Mouse (Mus musculus) midbrain, embryonic 14.5 days (tissue): ENCODE measurements at regions not wholly inside any gene's neighbourhood (a gene's known extent, or its start where the extent isn't known, plus 50 kb on each side); places are given as distances from the start of the nearest gene placed in this dataset.

Experiments used
- ATAC-seq: fragments of 200-750 bp; cut with Nextera tagmentation; 2 replicates; pipeline ENCODE4 v1.8.0; 2017; ENCODE audit warnings: moderate number of reproducible peaks, moderate library complexity; ENCODE audit not compliant: low FRiP score, low TSS enrichment
- DNase-seq: peaks from one replicate; pipeline ENCODE4 v3.0.0-alpha.2; 2015
- H3K27ac ChIP-seq: fragments of 300-500 bp; sonication (generic); replicated peaks from 2 replicates; pipeline ENCODE4 v1.5.1; 2014; ENCODE audit warnings: mild to moderate bottlenecking, low read depth, low read length, moderate library complexity
- H3K27me3 ChIP-seq: fragments of 300-500 bp; sonication (generic); 2 replicates; pipeline ENCODE4 v1.6.1; 2014; ENCODE audit warnings: low read length, control low read depth, mixed read lengths; ENCODE audit not compliant: control insufficient read depth, insufficient read depth
- H3K36me3 ChIP-seq: fragments of 300-500 bp; sonication (generic); 2 replicates; pipeline ENCODE4 v1.6.1; 2014; ENCODE audit warnings: low read length, control low read depth; ENCODE audit not compliant: control insufficient read depth, insufficient read depth
- H3K4me1 ChIP-seq: fragments of 300-500 bp; sonication (generic); 2 replicates; pipeline ENCODE4 v1.6.1; 2014; ENCODE audit warnings: mild to moderate bottlenecking, antibody characterized with exemption, low read length, control low read depth; ENCODE audit not compliant: control insufficient read depth, insufficient read depth
- H3K4me2 ChIP-seq: fragments of 300-500 bp; sonication (generic); 2 replicates; pipeline ENCODE4 v1.6.1; 2014; ENCODE audit warnings: mild to moderate bottlenecking, low read length, moderate library complexity
- H3K4me3 ChIP-seq: fragments of 300-500 bp; sonication (generic); replicated peaks from 2 replicates; pipeline ENCODE4 v1.5.1; 2014; ENCODE audit warnings: low read depth, low read length
- H3K9ac ChIP-seq: fragments of 300-500 bp; sonication (generic); replicated peaks from 2 replicates; pipeline ENCODE4 v1.6.1; 2014; ENCODE audit warnings: mild to moderate bottlenecking, low read length, moderate library complexity
- H3K9me3 ChIP-seq: fragments of 300-500 bp; sonication (generic); 2 replicates; pipeline ENCODE4 v1.6.1; 2016; ENCODE audit warnings: low read length, control low read depth, mixed read lengths; ENCODE audit not compliant: control insufficient read depth
- WGBS: fragments of 180-500 bp; shearing (Covaris S2); extraction: QIAGEN DNeasy Blood & Tissue Kit; methylation state at CpG from one replicate; pipeline ENCODE4 v1.1.7; 2014; 5-methylcytosine and 5-hydroxymethylcytosine counted together

DNA sequence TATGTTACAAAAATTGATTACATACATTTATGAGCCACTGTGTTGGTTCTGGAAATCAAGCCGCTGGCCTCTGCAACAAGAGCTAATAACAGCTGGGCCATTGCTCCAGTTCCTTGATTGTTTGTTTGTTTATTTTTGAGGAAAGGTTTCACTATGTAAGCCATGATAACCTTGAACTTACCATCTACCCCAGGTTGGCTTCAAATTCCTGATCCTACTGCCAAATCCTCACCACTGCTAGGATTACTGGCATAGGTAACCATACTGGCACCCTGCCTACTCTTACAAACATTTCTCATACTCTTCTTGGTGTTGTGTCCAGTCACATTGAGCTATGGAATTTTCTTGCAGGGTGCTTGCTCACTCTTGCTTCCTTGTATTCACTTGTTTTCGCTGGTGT lies 720.6 kb downstream of the Ets1 start:
- DNase-seq: no peak
- H3K9me3 ChIP-seq: no peaks in the 10 kb centered on the region
- no peaks in the 10 kb centered on the region for H3K27me3 ChIP-seq
- no peak for ATAC-seq
- 80% methylated on average over 2 of the region's 2 CpGs for WGBS
- H3K4me3 ChIP-seq: no peak overlapping the region
- no peaks in the 10 kb centered on the region for H3K4me1 ChIP-seq
- H3K36me3 ChIP-seq: no peaks in the 10 kb centered on the region
- no peak overlapping the region for H3K27ac ChIP-seq
- H3K4me2 ChIP-seq: no peak overlapping the region
- no peak overlapping the region for H3K9ac ChIP-seq

DNA sequence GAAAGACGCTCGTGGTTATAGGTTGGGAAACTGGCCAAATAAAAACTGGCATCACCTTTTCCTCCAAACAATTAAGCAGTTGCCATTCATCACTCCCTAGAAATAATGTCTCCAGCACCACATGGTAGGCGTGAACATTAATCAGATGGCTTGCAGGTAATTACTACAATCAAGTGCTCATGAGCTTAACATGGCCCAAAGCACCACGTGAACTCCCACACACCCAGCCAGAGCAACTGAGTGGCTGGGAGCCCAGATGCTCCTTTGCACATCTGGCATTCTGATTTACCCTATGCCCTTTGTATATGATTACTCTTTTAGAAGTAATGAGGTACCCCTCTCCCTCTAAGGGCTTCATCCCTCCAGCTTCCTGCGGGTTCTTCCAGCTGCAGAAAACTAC lies 724.9 kb downstream of the Ets1 start:
- DNase-seq: no peak
- Histone ChIP-seq H3K9me3 (no peaks in the 10 kb centered on the region), H3K4me2 (no peak overlapping the region), H3K4me1 (no peaks in the 10 kb centered on the region), H3K9ac (no peak overlapping the region), H3K27me3 (no peaks in the 10 kb centered on the region), H3K36me3 (no peaks in the 10 kb centered on the region), H3K4me3 (no peak overlapping the region), H3K27ac (no peak overlapping the region)
- WGBS: 85% methylated on average over 5 of the region's 5 CpGs
- no peak for ATAC-seq

DNA sequence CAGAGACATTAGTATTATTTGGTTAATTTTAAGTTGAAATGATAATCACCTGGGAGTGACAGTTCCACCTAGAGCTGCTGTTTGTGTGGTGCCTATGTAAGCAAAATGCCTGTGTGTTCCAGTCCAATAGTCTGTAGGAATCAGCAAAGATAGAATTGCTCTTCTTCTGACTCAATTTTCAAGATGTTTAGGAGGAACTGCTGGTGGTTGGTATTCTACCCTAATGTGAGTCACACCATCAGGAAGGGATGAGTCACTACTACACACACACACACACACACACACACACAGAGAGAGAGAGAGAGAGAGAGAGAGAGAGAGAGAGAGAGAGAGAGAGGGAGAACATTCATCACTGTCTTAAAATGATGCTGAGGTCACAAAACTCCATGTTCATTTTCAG lies 753.1 kb downstream of the Ets1 start:
- no peaks in the 10 kb centered on the region for H3K4me1 ChIP-seq
- no peak for DNase-seq

DNA sequence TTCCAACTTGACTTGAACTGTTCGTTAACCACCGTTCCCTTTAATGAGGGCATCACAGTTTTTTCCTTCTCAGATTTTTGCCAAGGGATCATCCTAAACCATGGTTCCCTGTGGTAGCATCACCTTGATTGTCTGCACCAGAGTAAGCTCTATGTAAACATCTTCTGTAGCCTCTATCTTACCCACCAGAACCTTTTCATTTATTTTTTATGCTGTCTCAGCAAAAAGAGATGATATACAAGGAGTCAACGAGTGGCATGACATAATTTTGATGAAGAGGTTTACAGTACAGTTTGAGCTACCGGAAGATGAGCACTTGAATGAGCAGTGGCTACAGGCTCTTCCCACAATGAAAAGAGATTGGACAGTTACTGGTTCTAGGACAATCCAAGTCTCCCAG lies 768.7 kb downstream of the Ets1 start:
- Histone ChIP-seq H3K9ac (no peak overlapping the region), H3K9me3 (0 out of 2 replicates have a peak, but pooled peaks cover 8% of the 10 kb centered on the region), H3K27me3 (no peaks in the 10 kb centered on the region), H3K4me2 (no peak overlapping the region), H3K36me3 (no peaks in the 10 kb centered on the region), H3K4me3 (no peak overlapping the region), H3K4me1 (no peaks in the 10 kb centered on the region), H3K27ac (no peak overlapping the region)
- ATAC-seq (no peak), DNase-seq (no peak)
- 93% methylated on average over 4 of the region's 4 CpGs for WGBS

More for the DNA sequence above, 753.1 kb downstream of the Ets1 start:
- Histone ChIP-seq H3K9ac (no peak overlapping the region), H3K4me2 (no peak overlapping the region), H3K27ac (no peak overlapping the region), H3K4me3 (no peak overlapping the region), H3K36me3 (no peaks in the 10 kb centered on the region), H3K9me3 (no peaks in the 10 kb centered on the region), H3K27me3 (no peaks in the 10 kb centered on the region)
- ATAC-seq: no peak

DNA sequence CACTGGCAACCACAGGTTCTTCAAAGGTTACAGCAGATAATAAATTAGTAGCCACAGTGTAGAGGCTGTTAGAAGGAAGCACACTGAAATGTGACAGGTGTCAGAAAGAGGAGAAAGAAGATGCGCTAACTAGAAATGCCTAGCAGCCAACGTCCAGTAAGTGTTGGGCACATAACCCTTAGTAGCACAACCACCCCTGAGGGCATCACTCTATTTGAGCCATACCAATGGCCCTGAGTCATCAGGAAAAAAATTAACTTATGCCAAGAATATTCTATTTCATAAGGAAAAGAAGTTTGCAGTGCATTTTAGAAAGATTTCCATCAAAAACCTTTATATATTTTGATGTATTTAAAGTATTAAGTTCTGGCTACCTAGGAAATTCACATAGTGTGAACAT lies 771.5 kb downstream of the Ets1 start:
- no peak for DNase-seq
- no peak overlapping the region for H3K4me2 ChIP-seq
- H3K4me1 ChIP-seq: no peaks in the 10 kb centered on the region
- H3K36me3 ChIP-seq: no peaks in the 10 kb centered on the region
- 0 out of 2 replicates have a peak, but pooled peaks cover 8% of the 10 kb centered on the region for H3K9me3 ChIP-seq
- no peak overlapping the region for H3K27ac ChIP-seq
- 96% methylated on average over 2 of the region's 2 CpGs for WGBS
- H3K4me3 ChIP-seq: no peak overlapping the region
- H3K27me3 ChIP-seq: no peaks in the 10 kb centered on the region
- no peak for ATAC-seq
- no peak overlapping the region for H3K9ac ChIP-seq

DNA sequence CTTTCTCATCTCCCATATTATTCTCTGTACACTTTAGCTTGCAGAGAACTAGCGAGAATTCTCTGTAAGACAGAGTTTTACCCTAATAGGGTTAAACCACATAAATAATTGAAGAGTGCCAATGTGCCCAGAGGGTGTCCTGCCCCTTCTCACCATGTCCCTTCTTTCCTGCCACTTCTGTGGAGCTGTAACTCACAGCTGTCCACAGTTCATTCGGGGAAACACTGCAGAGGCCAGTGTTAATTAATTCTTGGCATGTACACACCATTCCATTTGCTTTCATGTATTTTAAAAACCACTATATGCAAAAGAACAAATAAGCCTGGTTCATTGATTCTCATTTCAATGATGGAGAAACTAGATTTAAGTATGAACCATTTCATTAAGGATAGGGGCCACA lies 787.8 kb downstream of the Ets1 start:
- no peak; the same call in 1 of the 2 replicates for ATAC-seq
- WGBS: 41% methylated on average over 2 of the region's 2 CpGs

DNA sequence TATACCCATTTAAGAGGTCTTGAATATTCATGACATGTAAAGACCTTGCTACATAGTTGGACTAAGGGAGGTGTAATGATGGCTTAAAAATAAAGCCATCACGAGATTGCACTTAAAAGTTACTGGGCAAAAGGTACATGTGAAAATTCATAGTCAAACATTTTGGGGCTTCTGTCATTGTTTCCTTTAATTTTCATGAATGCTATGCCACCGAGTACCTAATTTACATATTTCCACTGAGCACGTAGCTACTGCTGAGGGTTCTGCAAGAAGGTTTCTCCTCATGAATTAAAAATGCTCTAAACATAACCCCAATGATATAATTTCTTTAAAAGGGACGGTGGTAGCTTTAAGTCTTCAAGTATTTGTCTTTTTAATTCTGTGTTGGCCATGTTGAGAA lies 800.4 kb downstream of the Ets1 start:
- Histone ChIP-seq H3K9me3 (no peaks in the 10 kb centered on the region), H3K27ac (no peak overlapping the region), H3K4me1 (no peaks in the 10 kb centered on the region), H3K4me3 (no peak overlapping the region), H3K9ac (no peak overlapping the region), H3K36me3 (no peaks in the 10 kb centered on the region), H3K27me3 (no peaks in the 10 kb centered on the region), H3K4me2 (no peak overlapping the region)
- WGBS: 82% methylated on average over 4 of the region's 4 CpGs
- ATAC-seq (no peak), DNase-seq (no peak)

More for the DNA sequence above, 787.8 kb downstream of the Ets1 start:
- peak; percentile 23 for DNase-seq
- H3K4me1 ChIP-seq: no peaks in the 10 kb centered on the region
- no peaks in the 10 kb centered on the region for H3K9me3 ChIP-seq
- no peak overlapping the region for H3K4me3 ChIP-seq
- no peak overlapping the region for H3K4me2 ChIP-seq
- no peaks in the 10 kb centered on the region for H3K36me3 ChIP-seq
- no peak overlapping the region for H3K9ac ChIP-seq
- H3K27ac ChIP-seq: no peak overlapping the region
- H3K27me3 ChIP-seq: no peaks in the 10 kb centered on the region

DNA sequence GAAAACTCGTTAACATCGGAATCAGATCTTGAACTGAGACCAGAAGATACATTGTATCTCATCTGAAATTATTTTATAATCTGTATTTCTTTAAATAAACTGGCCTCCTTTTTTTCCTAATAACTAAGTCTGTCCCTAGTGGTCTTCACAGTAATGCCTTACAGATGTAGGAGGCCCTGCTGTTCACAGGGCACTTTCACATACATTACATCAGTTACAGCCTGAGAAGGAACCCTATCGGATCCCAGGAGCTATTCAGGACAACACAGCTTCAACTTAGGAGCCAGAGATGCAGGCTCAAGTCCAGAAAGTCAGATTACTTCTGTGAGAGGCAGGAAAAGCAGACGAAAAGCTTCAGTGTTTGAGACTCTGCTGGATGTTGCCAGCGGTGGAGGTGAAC lies 806.2 kb downstream of the Ets1 start:
- H3K27me3 ChIP-seq: no peaks in the 10 kb centered on the region
- H3K9me3 ChIP-seq: no peaks in the 10 kb centered on the region
- DNase-seq: no peak
- H3K27ac ChIP-seq: no peak overlapping the region
- ATAC-seq: no peak
- WGBS: 80% methylated on average over 5 of the region's 5 CpGs
- no peak overlapping the region for H3K4me3 ChIP-seq
- no peaks in the 10 kb centered on the region for H3K4me1 ChIP-seq
- no peaks in the 10 kb centered on the region for H3K36me3 ChIP-seq
- H3K4me2 ChIP-seq: no peak overlapping the region
- H3K9ac ChIP-seq: no peak overlapping the region

DNA sequence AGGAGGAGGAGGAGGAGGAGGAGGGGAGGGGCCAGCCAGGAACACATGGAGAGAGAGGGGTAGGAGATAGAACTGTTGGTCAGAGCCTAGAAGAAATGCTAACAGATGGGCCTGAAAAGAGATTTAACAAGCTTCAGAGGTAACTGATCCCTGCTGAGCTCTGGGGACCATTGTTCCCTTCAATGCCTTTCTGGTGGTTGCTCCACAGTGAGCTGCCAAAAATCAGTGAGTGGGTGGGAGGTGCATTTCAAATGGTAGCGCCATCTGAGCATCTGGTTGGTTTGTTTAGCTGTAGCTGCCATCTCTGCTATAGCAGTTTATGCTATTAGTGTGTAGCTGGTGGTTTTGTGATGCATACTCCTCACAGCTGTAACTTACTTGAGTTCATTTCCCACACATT lies 809.9 kb downstream of the Ets1 start:
- no peaks in the 10 kb centered on the region for H3K36me3 ChIP-seq
- WGBS: 70% methylated on average over 1 of the region's 1 CpGs
- ATAC-seq (no peak), DNase-seq (no peak)
- H3K4me2 ChIP-seq: no peak overlapping the region
- H3K4me1 ChIP-seq: no peaks in the 10 kb centered on the region
- no peak overlapping the region for H3K9ac ChIP-seq
- H3K27me3 ChIP-seq: no peaks in the 10 kb centered on the region
- no peak overlapping the region for H3K4me3 ChIP-seq
- H3K9me3 ChIP-seq: no peaks in the 10 kb centered on the region
- no peak overlapping the region for H3K27ac ChIP-seq
